Mouse (Mus musculus) thymus, adult 2 months (tissue): ENCODE data around the gene Tcf19. TPM values are rescaled to one million over a fixed set of nuclear protein-coding genes. Genes with fewer than 3 reads are reported as not detected.
A peak's percentile ranks its signal among the peaks of the same experiment; 100 is the strongest.
"Not testable (repeated sequence)": the region's sequence is repeated elsewhere in the genome, so short reads cannot be mapped to it uniquely, and the experiment has no call there.

Experiments
- DNase-seq: peaks from one replicate; pipeline ENCODE4 v3.0.0; 2021
- H3K27ac ChIP-seq: fragments of 200-500 bp; 2 replicates; pipeline ENCODE4 v1.5.1; 2012; ENCODE audit warnings: low read length, control low read depth; ENCODE audit not compliant: control insufficient read depth, insufficient read depth
- H3K27me3 ChIP-seq: fragments of 200-500 bp; 2 replicates; pipeline ENCODE4 v1.6.1; 2012; ENCODE audit warnings: mild to moderate bottlenecking, low read length, moderate library complexity, mixed read lengths; ENCODE audit not compliant: control insufficient read depth, insufficient read depth
- H3K36me3 ChIP-seq: fragments of 200-500 bp; 2 replicates; pipeline ENCODE4 v1.6.1; 2012; ENCODE audit warnings: mild to moderate bottlenecking, low read length, moderate library complexity; ENCODE audit not compliant: control insufficient read depth, insufficient read depth
- H3K4me1 ChIP-seq: fragments of 200-500 bp; replicated peaks from 2 replicates; pipeline ENCODE4 v1.6.1; 2012; ENCODE audit warnings: low read length; ENCODE audit not compliant: control insufficient read depth, insufficient read depth
- H3K4me3 ChIP-seq: fragments of 200-500 bp; 2 replicates; pipeline ENCODE4 v1.5.1; 2012; ENCODE audit warnings: mild to moderate bottlenecking, low read length, control low read depth, moderate library complexity; ENCODE audit not compliant: control insufficient read depth, insufficient read depth
- CTCF ChIP-seq: fragments of 200-500 bp; IDR thresholded peaks from 2 replicates; pipeline ENCODE4 v1.5.1; 2012; ENCODE audit warnings: mild to moderate bottlenecking, control low read depth, low read length, moderate library complexity, borderline replicate concordance; ENCODE audit not compliant: control insufficient read depth, poor library complexity, insufficient read depth; ENCODE audit errors: extremely low read depth
- POLR2A ChIP-seq: fragments of 200-500 bp; IDR thresholded peaks from 2 replicates; pipeline ENCODE4 v1.6.1; 2012; ENCODE audit warnings: mild to moderate bottlenecking, low read length, control low read depth, moderate library complexity; ENCODE audit not compliant: control insufficient read depth, poor library complexity, insufficient read depth; ENCODE audit errors: extremely low read depth
- WGBS: fragments of 180-500 bp; shearing (Covaris S2); methylation state at CpG from one replicate; pipeline ENCODE4 v1.1.7; 2018; 5-methylcytosine and 5-hydroxymethylcytosine counted together
- polyA plus RNA-seq: library from polyadenylated mRNA; depleted of rRNA; stranded (reverse); fragments of >200 nt; gene quantifications from 2 replicates; pipeline ENCODE4 v1.2.3, GENCODE M21; 2012

Gene Tcf19
- polyA plus RNA-seq, 1 experiment: 64.4 TPM

DNA sequence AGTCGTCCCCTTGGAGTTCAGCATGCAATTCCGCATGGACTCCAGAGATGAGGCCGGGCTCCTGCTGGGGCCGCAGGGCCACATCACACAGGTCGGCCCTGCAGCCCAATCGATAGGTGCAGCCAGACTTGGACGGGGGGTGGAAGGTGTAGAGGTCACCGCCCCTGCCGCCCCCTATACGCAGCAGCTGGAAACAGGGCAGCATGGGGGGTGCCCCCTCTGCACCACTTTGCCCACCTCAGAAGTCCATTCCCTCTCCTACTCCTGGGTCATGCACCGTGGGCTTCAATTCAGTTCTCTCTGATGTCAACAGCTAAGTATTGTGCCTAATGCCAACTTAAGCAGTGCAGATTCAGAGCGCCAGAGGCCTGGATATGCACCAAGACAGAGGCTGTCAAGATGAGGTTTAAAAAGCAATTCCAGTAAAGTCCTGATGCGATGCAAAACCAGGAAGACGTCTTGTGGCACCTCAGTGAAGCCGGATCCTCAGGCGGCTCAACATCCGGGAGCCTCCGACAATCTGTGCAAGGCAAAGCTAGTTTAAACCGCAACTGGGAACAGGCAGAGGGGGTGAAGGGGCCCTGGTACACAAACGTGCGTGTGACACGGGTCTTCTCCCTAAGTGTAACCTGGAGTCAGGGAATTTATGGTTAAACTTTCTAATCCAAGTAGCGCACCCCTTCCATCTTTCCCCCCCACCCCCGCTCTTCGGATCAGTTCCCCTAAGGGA is 548 bp downstream of the Tcf19 start:
- Histone ChIP-seq H3K27ac (no peak overlapping the region), H3K36me3 (no peaks in the 10 kb centered on the region; the same call in 1 of the 2 replicates), H3K4me1 (peaks cover 20% of the 10 kb centered on the region), H3K4me3 (peak overlapping the region; percentile 67), H3K27me3 (no peaks in the 10 kb centered on the region)
- 24% methylated on average over 25 of the region's 25 CpGs for WGBS
- peak; percentile 44 for DNase-seq
- TF ChIP-seq CTCF: no peak
- TF ChIP-seq POLR2A: no peak

DNA sequence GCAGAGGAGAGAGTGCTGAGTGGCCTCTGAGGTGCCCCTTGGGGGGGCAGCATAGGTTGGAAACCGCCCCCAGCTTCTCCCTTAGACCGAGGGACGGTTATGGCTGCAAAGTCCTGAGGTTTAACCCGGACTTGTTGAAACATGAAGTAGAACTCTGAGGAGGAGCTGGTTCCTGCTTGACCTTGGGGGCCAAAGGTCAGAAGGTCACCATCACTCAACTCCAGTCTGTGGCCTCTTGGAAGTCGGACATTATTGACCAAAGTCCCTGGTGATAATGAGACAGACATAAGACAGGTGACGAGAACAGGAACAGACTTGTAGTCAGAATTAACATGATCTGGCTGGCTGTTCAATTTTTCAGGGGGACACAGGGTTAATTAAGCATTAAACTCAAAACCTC is 1.9 kb downstream of the Tcf19 start:
- Histone ChIP-seq H3K27ac (no peak overlapping the region), H3K36me3 (no peaks in the 10 kb centered on the region; the same call in 1 of the 2 replicates), H3K4me3 (no peak overlapping the region), H3K27me3 (no peaks in the 10 kb centered on the region), H3K4me1 (peaks cover 20% of the 10 kb centered on the region)
- no peak for DNase-seq
- no peak for TF ChIP-seq CTCF
- no peak for TF ChIP-seq POLR2A
- 96% methylated on average over 6 of the region's 6 CpGs for WGBS

DNA sequence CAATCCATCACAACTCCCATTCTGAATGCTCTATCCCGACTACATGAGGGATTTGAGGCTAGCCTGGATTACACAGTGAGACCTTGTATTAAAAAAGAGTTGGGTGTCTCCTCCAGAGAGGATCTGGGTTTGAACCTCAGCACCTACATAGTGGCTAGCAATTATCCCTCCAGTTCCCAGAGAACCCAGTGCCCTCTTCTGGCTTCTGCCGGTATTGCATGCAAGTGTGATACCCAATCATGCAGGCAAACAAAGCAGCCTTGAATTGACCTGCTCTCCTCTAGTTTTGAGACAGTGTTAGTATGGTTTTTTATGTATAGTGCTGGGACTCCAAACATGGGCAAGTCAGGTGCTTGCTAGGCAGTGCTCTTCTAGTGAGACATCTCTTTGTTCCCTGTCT is 2.7 kb downstream of the Tcf19 start:
- peak; percentile 86 for DNase-seq
- Histone ChIP-seq H3K4me3 (no peak overlapping the region), H3K27ac (no peak overlapping the region), H3K4me1 (peaks cover 20% of the 10 kb centered on the region), H3K36me3 (no peaks in the 10 kb centered on the region; the same call in 1 of the 2 replicates), H3K27me3 (no peaks in the 10 kb centered on the region)
- TF ChIP-seq CTCF (no peak), POLR2A (no peak)
- WGBS: 33% methylated on average over 2 of the region's 2 CpGs

DNA sequence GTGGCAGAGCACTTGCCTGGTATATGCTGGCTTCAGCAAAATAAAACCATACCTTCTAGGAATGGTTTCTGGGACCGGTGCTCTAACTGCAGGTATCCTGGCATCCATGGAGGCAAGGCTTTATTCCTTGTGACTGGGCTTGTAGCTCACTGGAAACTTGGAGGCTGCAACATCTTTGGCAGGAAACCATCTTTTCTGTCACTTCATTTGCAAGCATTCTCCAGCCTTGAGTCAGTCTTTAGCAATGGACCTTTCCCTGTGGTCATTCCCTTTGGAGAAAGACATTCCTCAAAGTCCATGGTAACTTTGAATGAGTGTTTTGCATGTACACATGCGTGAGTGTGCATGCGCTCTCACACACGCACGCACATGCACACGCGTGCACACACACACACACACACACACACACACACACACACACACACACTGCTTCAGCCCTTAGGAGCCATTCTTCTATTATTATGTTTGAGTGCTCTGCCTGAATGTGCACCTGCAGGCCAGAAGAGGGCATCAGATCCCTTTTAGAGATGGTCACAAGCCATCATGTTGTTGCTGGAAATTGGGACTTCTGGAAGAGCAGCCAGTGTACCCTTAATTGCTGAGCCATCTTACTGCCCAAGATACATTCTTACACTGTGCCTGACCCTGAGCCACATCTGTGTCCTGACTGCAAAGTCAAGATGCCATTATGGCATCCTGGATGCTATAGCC is 3.6 kb downstream of the Tcf19 start:
- H3K27me3 ChIP-seq: no peaks in the 10 kb centered on the region
- no peak for DNase-seq
- no peak for TF ChIP-seq CTCF
- no peak for TF ChIP-seq POLR2A
- no peak overlapping the region for H3K4me3 ChIP-seq
- peaks cover 20% of the 10 kb centered on the region for H3K4me1 ChIP-seq
- H3K27ac ChIP-seq: no peak overlapping the region
- 95% methylated on average over 7 of the region's 7 CpGs for WGBS
- no peaks in the 10 kb centered on the region; the same call in 1 of the 2 replicates for H3K36me3 ChIP-seq

DNA sequence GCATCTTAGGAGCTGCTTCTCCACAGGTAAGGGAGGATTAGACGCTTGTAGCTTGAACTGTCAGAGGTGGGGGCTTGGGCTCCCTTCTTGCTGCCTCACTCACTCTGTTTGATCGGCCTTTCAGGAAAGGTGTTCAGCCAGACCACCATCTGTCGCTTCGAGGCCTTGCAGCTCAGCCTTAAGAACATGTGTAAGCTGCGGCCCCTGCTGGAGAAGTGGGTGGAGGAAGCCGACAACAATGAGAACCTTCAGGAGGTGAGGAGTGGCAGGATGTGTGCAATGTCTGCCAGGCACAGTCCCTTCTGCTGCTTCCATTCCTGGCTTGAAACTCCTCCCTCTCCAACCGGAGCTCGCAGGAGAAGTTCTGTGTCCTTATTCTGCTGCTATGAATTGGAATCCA is 7.3 kb downstream of the Tcf19 start:
- peak; percentile 30; the same call in 1 of the 2 replicates for TF ChIP-seq CTCF
- no peak for TF ChIP-seq POLR2A
- Histone ChIP-seq H3K4me3 (no peak overlapping the region), H3K4me1 (peaks cover 5% of the 10 kb centered on the region), H3K36me3 (no peaks in the 10 kb centered on the region; the same call in 1 of the 2 replicates), H3K27ac (no peak overlapping the region), H3K27me3 (no peaks in the 10 kb centered on the region)
- peak; percentile 76 for DNase-seq
- WGBS: 11% methylated on average over 8 of the region's 8 CpGs

DNA sequence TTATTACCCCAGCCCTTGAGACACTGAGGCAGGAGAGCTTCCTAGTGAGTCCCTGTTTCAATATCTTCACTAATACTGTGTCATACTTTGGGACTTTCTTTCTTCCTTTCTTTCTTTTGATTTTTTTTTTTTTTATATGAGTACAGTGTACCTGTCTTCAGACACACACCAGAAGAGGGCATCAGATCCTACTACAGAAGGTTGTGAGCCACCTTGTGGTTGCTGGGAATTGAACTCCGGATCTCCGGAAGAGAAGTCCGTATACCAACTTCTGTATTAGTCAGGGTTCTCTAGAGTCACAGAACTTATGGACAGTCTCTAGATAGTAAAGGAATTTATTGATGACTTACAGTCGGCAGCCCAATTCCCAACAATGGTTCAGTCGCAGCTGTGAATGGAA is 8.3 kb downstream of the Tcf19 start:
- not testable (repeated sequence) for H3K4me1 ChIP-seq, H3K27ac ChIP-seq, H3K27me3 ChIP-seq, H3K36me3 ChIP-seq, H3K4me3 ChIP-seq, DNase-seq
- 59% methylated on average over 5 of the region's 5 CpGs for WGBS
